Mouse (Mus musculus): ENCODE measurements around the gene Gm38100.

The Gm38100 gene

DNA sequence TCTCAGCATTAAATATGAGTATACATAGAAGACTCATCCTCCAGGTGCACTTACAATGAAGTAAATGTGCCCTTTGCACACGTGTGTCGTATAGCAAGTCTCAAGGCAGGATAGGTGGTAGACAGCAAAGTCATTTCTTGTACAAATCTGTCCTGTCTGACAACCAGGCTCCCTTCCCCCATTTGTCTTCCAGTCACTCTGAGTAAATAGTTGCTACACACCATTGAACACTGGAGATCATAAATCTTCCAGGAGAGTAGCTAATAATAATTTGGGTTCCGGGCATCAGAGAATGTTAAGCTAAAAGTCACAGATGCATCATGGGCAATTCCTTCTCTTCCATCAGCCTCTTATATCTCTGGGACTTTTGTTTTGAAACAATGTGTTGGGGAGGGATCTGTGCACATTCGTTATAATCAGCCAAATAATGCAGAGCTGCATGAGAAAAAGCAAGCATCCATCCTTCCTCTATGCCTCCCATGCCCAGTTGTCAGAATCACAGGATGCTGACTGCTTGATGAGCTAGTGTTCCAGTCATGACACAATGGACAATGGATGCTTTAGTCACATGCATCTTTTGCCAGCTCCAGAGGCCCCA lies 26.7 kb downstream of the Gm38100 start:
- no peaks in the 10 kb centered on the region for H3K27me3 ChIP-seq (ENCODE audit: insufficient read depth, low read length)
- H3K9me3 ChIP-seq (ENCODE audit: low read length): no peaks in the 10 kb centered on the region
- no peaks in the 10 kb centered on the region for H3K4me1 ChIP-seq (replicated peaks; ENCODE audit: low read depth, low read length)
- no peaks in the 10 kb centered on the region for H3K36me3 ChIP-seq (ENCODE audit: insufficient read depth, low read length)
- no peak for TF ChIP-seq POU5F1 (IDR thresholded peaks at IDR 0.05; ENCODE audit: borderline replicate concordance, low read length)
- TF ChIP-seq CTCF (conservative IDR thresholded peaks at IDR 0.05; ENCODE audit: low read length): no peak
- no peak for TF ChIP-seq NANOG (IDR thresholded peaks at IDR 0.05; ENCODE audit: borderline replicate concordance, low read length)
- H3K4me3 ChIP-seq (replicated peaks; ENCODE audit: low read length): no peak overlapping the region

DNA sequence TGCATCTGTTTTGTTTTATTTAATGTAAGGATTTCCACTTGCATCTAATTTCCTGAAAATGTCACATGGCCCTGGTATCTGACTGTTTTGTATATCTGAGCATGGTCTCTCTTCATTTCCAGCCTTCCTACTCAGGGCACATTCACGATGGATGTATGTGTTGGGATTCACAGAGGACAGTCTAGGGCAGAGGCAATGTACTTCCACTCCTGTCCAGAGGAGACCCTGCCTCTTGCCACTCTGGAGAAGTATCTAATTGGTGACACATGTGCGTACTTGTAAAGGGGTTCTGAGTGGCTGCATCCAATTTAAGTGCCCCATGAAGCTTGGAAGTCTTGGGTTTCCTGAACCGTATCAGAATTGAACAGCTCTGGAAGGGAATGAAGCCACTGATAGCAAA lies 30.3 kb downstream of the Gm38100 start:
- Histone ChIP-seq H3K4me3 (replicated peaks; ENCODE audit: low read length) (no peak overlapping the region), H3K9me3 (ENCODE audit: low read length) (no peaks in the 10 kb centered on the region), H3K4me1 (replicated peaks; ENCODE audit: low read depth, low read length) (no peaks in the 10 kb centered on the region), H3K36me3 (ENCODE audit: insufficient read depth, low read length) (no peaks in the 10 kb centered on the region), H3K27me3 (ENCODE audit: insufficient read depth, low read length) (no peaks in the 10 kb centered on the region)
- TF ChIP-seq NANOG (IDR thresholded peaks at IDR 0.05; ENCODE audit: borderline replicate concordance, low read length) (no peak), POU5F1 (IDR thresholded peaks at IDR 0.05; ENCODE audit: borderline replicate concordance, low read length) (no peak), CTCF (conservative IDR thresholded peaks at IDR 0.05; ENCODE audit: low read length) (no peak)

DNA sequence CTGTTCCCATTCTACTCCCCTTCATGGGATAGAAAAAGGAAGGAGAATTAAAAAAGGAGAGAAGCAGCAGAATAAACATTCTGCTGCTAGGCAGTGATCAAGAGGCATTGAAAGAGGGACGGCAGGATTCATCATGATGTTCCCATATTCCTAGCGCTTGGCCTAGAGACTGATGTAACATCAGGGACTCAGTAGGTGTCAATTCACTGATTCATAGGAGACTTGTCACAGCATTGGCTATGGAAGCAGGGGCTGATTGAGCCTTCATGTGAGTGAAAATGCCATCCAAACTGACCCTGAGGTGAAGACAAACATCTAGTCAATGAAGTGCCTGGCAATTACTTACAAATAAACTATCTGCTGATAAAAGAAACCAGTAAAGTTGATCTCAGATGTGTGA lies 30.7 kb downstream of the Gm38100 start:
- no peaks in the 10 kb centered on the region for H3K4me1 ChIP-seq (replicated peaks; ENCODE audit: low read depth, low read length)
- H3K4me3 ChIP-seq (replicated peaks; ENCODE audit: low read length): no peak overlapping the region
- no peak for TF ChIP-seq NANOG (IDR thresholded peaks at IDR 0.05; ENCODE audit: borderline replicate concordance, low read length)
- no peak for TF ChIP-seq CTCF (conservative IDR thresholded peaks at IDR 0.05; ENCODE audit: low read length)
- TF ChIP-seq POU5F1 (IDR thresholded peaks at IDR 0.05; ENCODE audit: borderline replicate concordance, low read length): no peak
- H3K27me3 ChIP-seq (ENCODE audit: insufficient read depth, low read length): no peaks in the 10 kb centered on the region
- H3K9me3 ChIP-seq (ENCODE audit: low read length): no peaks in the 10 kb centered on the region
- no peaks in the 10 kb centered on the region for H3K36me3 ChIP-seq (ENCODE audit: insufficient read depth, low read length)

DNA sequence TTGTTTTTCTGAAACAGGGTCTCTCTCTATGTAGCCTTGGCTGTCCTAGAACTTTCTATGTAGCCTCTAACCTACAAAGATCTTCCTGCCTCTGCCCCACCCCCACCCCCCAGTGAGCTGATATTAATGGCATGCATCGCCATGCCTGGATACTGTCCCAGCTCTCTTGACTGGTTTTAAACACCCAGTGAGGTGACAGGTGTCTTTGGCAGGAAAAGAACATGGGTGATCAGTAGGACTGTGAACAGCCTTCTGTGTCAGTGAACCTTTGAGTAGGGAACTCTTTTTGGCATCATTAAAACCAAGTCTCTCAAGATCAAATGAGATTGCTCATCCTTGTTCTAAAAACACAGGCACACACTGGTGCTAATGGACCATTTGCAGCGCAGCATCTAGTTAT lies 41.7 kb downstream of the Gm38100 start:
- H3K36me3 ChIP-seq (ENCODE audit: insufficient read depth, low read length): no peaks in the 10 kb centered on the region
- no peaks in the 10 kb centered on the region for H3K4me1 ChIP-seq (replicated peaks; ENCODE audit: low read depth, low read length)
- peaks cover 11% of the 10 kb centered on the region for H3K9me3 ChIP-seq (ENCODE audit: low read length)
- no peak overlapping the region for H3K4me3 ChIP-seq (replicated peaks; ENCODE audit: low read length)
- no peaks in the 10 kb centered on the region for H3K27me3 ChIP-seq (ENCODE audit: insufficient read depth, low read length)
- TF ChIP-seq CTCF (conservative IDR thresholded peaks at IDR 0.05; ENCODE audit: low read length) (no peak), NANOG (IDR thresholded peaks at IDR 0.05; ENCODE audit: borderline replicate concordance, low read length) (no peak), POU5F1 (IDR thresholded peaks at IDR 0.05; ENCODE audit: borderline replicate concordance, low read length) (no peak)

DNA sequence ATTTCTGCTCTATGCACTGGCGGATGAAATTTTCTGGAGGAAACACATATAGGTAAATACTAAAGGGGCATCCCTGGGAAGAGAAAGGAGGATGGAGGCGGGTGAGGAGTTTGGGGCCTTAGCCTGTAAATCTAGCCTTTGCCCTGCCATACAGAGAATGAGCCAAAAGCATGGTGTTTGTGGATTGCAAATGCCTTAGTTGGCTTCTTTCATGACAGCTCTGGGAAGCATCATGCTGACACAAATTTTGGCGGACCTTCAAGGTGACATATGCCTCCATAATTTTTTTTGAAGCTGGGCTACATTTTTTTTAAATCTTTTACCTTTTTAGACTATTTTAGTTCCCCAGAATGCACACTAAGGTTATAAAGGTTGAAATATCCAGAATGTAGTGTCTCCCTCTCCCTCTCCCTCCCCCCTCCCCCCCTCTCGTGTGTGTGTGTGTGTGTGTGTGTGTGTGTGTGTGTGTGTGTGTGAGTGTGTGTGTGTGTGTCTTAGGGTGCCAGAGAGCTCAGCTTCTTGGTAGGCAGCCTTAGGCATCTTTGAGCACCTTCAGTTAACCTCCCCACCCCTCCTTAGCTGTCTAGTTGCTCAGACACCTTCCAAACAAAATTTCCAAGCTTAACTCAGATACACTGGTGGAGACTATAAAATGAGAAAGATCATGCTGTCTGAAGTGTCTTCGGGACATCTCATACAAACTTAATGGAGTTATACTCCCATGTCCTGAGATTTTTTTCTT lies 47.0 kb downstream of the Gm38100 start:
- H3K4me1 ChIP-seq (replicated peaks; ENCODE audit: low read depth, low read length): no peaks in the 10 kb centered on the region
- peaks cover 11% of the 10 kb centered on the region for H3K9me3 ChIP-seq (ENCODE audit: low read length)
- no peaks in the 10 kb centered on the region for H3K36me3 ChIP-seq (ENCODE audit: insufficient read depth, low read length)
- H3K27me3 ChIP-seq (ENCODE audit: insufficient read depth, low read length): no peaks in the 10 kb centered on the region
- TF ChIP-seq CTCF (conservative IDR thresholded peaks at IDR 0.05; ENCODE audit: low read length) (no peak), NANOG (IDR thresholded peaks at IDR 0.05; ENCODE audit: borderline replicate concordance, low read length) (no peak), POU5F1 (IDR thresholded peaks at IDR 0.05; ENCODE audit: borderline replicate concordance, low read length) (no peak)
- H3K4me3 ChIP-seq (replicated peaks; ENCODE audit: low read length): no peak overlapping the region

DNA sequence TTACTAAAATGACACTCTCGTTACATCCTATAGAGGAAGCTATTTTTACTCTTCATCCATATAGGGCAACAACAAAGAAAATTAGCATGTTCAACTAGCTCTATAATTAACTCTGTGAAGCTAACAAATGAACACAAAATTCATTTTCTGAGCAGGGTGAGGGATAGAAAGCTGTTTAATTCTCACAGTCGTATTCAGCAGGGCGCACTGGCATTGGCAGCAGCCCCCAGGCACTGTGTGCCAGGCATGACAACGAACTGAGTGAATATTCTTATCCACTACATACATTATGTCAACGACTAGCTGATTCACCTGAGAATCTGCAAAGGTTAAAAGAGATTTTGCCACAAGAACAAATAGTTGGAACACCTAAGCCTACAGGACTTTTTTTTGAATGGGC lies 50.6 kb downstream of the Gm38100 start:
- H3K27me3 ChIP-seq (ENCODE audit: insufficient read depth, low read length): no peaks in the 10 kb centered on the region
- no peak overlapping the region for H3K4me3 ChIP-seq (replicated peaks; ENCODE audit: low read length)
- H3K4me1 ChIP-seq (replicated peaks; ENCODE audit: low read depth, low read length): no peaks in the 10 kb centered on the region
- no peak for TF ChIP-seq POU5F1 (IDR thresholded peaks at IDR 0.05; ENCODE audit: borderline replicate concordance, low read length)
- no peak for TF ChIP-seq CTCF (conservative IDR thresholded peaks at IDR 0.05; ENCODE audit: low read length)
- no peak for TF ChIP-seq NANOG (IDR thresholded peaks at IDR 0.05; ENCODE audit: borderline replicate concordance, low read length)
- no peaks in the 10 kb centered on the region for H3K9me3 ChIP-seq (ENCODE audit: low read length)
- no peaks in the 10 kb centered on the region for H3K36me3 ChIP-seq (ENCODE audit: insufficient read depth, low read length)
